22 mouse cellular contexts compared by ENCODE assay signal in the genomic region with DNA sequence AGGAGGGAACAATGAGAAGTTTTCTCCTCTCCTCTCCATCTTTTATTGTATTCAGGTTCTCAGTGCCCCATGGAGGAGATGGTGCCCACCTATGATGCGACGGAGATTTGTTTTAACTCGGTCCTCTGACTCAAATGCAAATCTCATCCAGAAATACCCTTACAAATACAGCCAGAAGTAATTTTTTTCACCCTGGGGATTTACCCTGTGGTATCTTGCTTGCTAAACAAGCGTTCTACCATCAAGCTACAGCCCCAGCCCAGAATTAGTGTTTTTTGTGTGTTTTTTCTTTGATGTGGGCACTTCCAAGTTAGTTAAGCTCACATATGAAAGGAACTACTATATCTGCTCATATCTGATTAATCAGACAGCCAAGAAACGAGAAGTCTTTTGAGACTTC. TPM values are rescaled to one million over a fixed set of nuclear protein-coding genes. Genes with fewer than 3 reads are reported as not detected.
"Had no signal": no experiment of that assay in that cellular context is flagged by ENCODE, and none has a peak within 500 bp of the region (broad histone marks: within the 10 kb centered on the region; RNA-seq: fewer than 3 reads in every experiment).

No protein-coding gene starts in this region.

- DNase-seq: kidney, adult 2 months; kidney, postnatal 25 days; layer of hippocampus, adult 9-11 months; layer of hippocampus, postnatal 36 days; liver; lung, adult 18-20 months; right cerebral cortex, adult 18-20 months; right cerebral cortex, postnatal 25 days; thymus, postnatal 14 days had no signal

- ATAC-seq: intestine, embryonic 16.5 days; midbrain, embryonic 13.5 days had no signal

RNA-seq across cellular contexts. Expression of gene Gm45261, which starts 44.9 kb away (rescaled TPM):
- total RNA-seq: layer of hippocampus, adult 18-20 months; layer of hippocampus, postnatal 36 days; left cerebral cortex, adult 8-10 months; left cerebral cortex, postnatal 36 days; midbrain, postnatal 0 days had no signal
- polyA plus RNA-seq: intestine, embryonic 16.5 days; kidney, adult 2 months; kidney, embryonic 16.5 days; limb, embryonic 12.5 days; liver, embryonic 14.5 days; lung, embryonic 16.5 days; midbrain, embryonic 13.5 days; midbrain, postnatal 0 days; neural tube, embryonic 11.5 days; neural tube, embryonic 15.5 days; stomach, embryonic 16.5 days had no signal
